Mouse (Mus musculus) C3H10T1/2 (cell line): ENCODE data around the gene Clk1. TPM values are rescaled to one million over a fixed set of nuclear protein-coding genes. Genes with fewer than 3 reads are reported as not detected.

Experiments used
- polyA plus RNA-seq, 2 experiments: library from polyadenylated mRNA; unstranded; fragments of >200 nt; fragmentation: generic; extraction: Trizol; gene quantifications; one replicate each; pipeline ENCODE4 v1.2.1; 2012; ENCODE audit warnings: missing spikeins in 2 of 2

Clk1 gene
- polyA plus RNA-seq, result 10 to 100 TPM in 1 of 2 experiments, under 1 TPM in 1; 0.91 to 19.6 TPM

DNA sequence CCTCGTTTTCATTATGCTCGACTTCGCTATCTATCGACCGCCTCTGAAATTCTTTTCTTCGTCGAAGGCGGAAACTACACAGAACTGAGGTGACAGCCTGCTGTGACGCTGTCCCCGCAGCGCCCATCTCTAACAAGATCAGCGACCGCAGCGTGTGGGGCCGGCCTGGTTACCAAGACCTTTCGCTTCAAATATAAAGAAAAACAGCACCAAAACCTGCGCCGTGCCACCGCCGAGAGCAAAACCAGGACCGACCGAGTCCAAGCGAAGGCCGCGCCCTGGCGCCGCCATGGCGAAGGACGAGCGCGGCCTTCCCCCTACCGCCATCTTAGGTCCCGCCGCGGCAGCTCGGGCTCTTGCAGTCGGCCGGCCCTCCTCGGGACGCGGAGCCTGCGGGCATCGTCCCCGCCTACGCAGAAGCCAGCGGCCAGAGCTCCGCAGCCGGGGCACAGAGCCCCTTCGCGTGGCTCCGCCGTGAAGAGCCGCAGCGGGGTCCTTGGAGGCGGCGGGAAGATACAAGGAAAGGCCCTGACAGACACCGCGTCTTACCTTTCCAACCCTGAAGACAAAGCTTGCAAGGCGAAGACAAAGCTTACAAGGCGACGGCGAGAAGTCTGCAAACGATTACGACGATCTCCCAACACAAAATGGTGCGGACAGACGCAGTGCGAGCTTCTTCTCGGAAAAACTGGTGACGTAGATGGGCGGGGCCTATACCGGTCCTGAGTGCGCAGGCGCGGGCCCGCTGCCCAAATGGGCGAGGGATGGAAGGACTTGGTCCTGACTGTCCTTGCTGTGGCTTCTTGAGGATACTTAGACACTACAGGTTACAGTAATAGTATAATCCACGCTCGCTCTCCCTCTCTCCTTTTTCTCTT lies at the start of gene Clk1:
Gene Clk1, minus strand, starts transcription at position 696 of the 878 bp plus-strand sequence.

DNA sequence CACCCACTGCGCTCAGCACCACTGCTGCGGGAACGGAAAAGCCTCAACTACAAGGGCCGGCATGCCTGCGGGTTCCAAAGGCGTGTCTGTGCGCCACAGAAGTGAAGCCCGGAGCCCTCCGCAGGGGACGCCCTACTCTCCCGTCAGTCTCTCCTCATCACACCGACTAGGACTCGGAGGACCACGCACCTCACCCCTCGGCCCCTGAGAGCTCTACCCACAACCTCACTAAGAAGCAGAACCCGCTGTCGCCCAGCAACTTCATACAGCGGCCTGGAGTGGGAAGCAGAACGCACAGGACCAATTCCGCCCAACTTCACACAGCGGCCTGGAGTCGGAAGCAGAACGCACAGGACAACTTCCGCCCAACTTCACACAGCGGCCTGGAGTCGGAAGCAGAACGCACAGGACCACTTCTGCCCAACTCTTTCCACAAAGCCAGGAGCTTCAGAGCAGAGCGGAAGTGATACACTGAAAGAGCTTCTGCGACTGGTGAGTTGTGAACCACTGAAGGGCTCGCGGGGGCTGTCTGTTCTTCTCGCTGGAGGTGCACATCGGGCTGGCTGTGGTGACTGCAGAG lies 21.4 kb upstream of the Clk1 start, which contains the start of the genes Nif3l1 and Ppil3:
Gene Nif3l1, plus strand, starts transcription at position 9 of the 580 bp plus-strand sequence.
Gene Ppil3, minus strand, starts transcription at position 344 of the 580 bp plus-strand sequence.

DNA sequence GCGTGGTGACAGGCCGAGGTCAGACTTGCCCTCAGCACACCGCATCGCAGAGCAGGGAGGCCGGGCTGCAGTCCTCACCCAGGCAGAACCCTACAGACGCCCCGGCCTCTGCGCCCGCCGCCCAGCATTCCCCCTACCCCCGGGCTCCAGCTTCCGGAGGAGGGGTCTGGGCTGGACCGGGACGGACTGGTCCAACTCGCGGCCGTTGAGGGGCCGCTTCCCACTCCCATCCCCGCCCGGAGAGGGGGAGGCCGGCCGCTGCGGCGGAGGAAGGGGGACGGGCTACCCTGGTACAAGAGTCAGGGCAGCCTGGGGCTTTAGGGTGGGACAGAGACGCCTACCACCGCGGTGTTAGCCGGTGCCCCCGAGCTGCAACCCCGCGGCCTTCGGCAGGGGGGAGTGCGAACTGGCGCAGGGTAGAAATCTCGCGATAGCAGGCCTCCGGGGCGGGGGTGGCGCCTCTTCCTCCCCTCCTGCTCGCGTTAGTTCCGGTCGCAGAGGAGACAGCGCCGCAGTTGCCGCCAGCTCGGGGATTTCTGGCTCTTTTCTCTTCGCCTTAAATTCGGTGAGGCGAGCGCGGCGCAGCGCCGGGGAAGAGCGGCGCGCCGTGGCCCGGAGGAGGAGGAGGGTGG lies 31.1 kb downstream of the Clk1 start, which contains the start of gene Bzw1:
Gene Bzw1, plus strand, starts transcription at position 247 of the 632 bp plus-strand sequence.

Other genes with a start within 250 kb of the Clk1 start
- under 1 TPM in 1 of 2 experiments, not detected in 1; 0.01 TPM for gene Aox4, start 213.7 kb downstream of the Clk1 start, polyA plus RNA-seq
- under 1 TPM in 1 of 2 experiments, not detected in 1; 0.01 TPM for gene Aox2, start 145.7 kb downstream of the Clk1 start, polyA plus RNA-seq
- gene Bzw1, start 31.2 kb downstream of the Clk1 start, polyA plus RNA-seq, result 10 to 100 TPM in 1 of 2 experiments, 1 to 10 TPM in 1; 3.3 to 22.1 TPM
- 10 to 100 TPM; 19.8 to 24.7 TPM for gene Nif3l1, start 21.1 kb upstream of the Clk1 start, polyA plus RNA-seq
- gene Ppil3, start 21.4 kb upstream of the Clk1 start, polyA plus RNA-seq, result 10 to 100 TPM; 35.9 to 59.4 TPM
- 1 to 10 TPM in 1 of 2 experiments, under 1 TPM in 1; 0.70 to 5.2 TPM for gene Orc2, start 81.0 kb upstream of the Clk1 start, polyA plus RNA-seq
- gene Fam126b, start 162.3 kb upstream of the Clk1 start, polyA plus RNA-seq, result under 1 TPM; 0.07 to 0.39 TPM
- 100 to 1,000 TPM in 1 of 2 experiments, 10 to 100 TPM in 1; 58.4 to 123 TPM for gene Ndufb3, start 162.3 kb upstream of the Clk1 start, polyA plus RNA-seq